Mouse (Mus musculus): Measurements from ENCODE around the gene AC109138.7. TPM values are rescaled to one million over a fixed set of nuclear protein-coding genes. Genes with fewer than 3 reads are reported as not detected.

Gene AC109138.7
- polyA plus RNA-seq, 1 experiment from 2014 or later = not detected

GRCm38 (mm10) chr19:4201291-4201909, 12.8 kb upstream of the AC109138.7 start, which contains the start of gene Rad9a:
TSS of gene Rad9a (minus strand) at chr19:4201662.
- ATAC-seq (ENCODE audit: insufficient read depth, low FRiP score) = peak; percentile 85
- H3K4me1 ChIP-seq (ENCODE audit: control insufficient read depth, insufficient read depth, low read length) = peaks cover 22% of the 10 kb centered on the region
- H3K4me3 ChIP-seq (replicated peaks; ENCODE audit: low read length) = peak within 1 kb of the TSS; percentile 81
- H3K9ac ChIP-seq (ENCODE audit: low read length) = peak within 1 kb of the TSS; percentile 88
- peak within 1 kb of the TSS; percentile 100 for H3K4me2 ChIP-seq (ENCODE audit: low read depth, low read length)
- H3K27ac ChIP-seq (ENCODE audit: low read length) = peak within 1 kb of the TSS; percentile 73
- no peaks in the 10 kb centered on the region for H3K36me3 ChIP-seq (ENCODE audit: control insufficient read depth, insufficient read depth, low read length)
- no peaks in the 10 kb centered on the region for H3K27me3 ChIP-seq (ENCODE audit: control insufficient read depth, insufficient read depth, low read length)
- H3K9me3 ChIP-seq (replicated peaks; ENCODE audit: control insufficient read depth, low read length) = no peaks in the 10 kb centered on the region
- under 1% methylated on average over 34 of the region's 34 CpGs for WGBS

DNA sequence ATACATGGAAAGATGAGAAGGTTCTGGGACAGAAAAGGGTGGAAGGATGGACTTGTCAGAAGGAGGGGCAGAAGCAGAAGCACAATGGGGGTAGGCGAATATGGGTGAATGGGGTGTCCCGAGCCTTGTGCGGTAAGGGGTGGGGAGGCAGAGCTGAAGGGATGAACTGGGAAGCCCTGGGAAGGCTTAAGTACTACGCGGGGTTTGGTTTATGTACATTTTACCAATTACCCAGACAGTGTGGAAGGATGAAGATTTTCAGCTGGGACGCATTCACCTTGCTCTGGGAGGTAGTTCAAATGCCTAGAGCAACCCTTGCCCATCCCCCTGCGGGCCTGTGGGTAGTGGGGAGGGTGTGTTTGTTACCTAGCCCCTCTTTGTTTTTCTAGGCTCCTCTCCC, 12.0 kb upstream of the AC109138.7 start:
- no peaks in the 10 kb centered on the region for H3K9me3 ChIP-seq (replicated peaks; ENCODE audit: control insufficient read depth, low read length)
- peaks cover 22% of the 10 kb centered on the region for H3K4me1 ChIP-seq (ENCODE audit: control insufficient read depth, insufficient read depth, low read length)
- H3K4me2 ChIP-seq (ENCODE audit: low read depth, low read length) = peak overlapping the region; percentile 100
- 28% methylated on average over 7 of the region's 7 CpGs for WGBS
- ATAC-seq (ENCODE audit: insufficient read depth, low FRiP score) = no peak
- no peaks in the 10 kb centered on the region for H3K36me3 ChIP-seq (ENCODE audit: control insufficient read depth, insufficient read depth, low read length)
- 0 out of 2 replicates have a peak overlapping the region, but pooled peaks have one; percentile 59 for H3K27ac ChIP-seq (ENCODE audit: low read length)
- no peaks in the 10 kb centered on the region for H3K27me3 ChIP-seq (ENCODE audit: control insufficient read depth, insufficient read depth, low read length)
- H3K4me3 ChIP-seq (replicated peaks; ENCODE audit: low read length) = peak overlapping the region; percentile 81
- peak overlapping the region; percentile 88 for H3K9ac ChIP-seq (ENCODE audit: low read length)

DNA sequence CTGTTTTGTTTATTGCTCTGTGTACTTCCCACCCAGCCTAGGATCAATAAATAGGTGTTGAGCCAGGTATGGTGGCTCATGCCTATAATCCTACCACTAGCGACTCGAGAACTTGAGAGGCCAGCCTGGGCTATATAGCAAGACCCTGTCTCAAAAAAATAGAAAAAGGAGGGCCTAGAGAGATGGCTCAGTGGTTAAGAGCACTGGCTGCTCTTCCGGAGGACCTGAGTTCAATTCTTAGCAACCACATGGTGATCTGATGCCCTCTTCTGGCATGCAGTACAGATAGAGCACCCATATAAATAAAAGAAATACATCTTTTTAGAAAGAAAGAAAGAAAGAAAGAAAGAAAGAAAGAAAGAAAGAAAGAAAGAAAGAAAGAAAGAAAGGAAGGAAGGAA, 11.0 kb upstream of the AC109138.7 start:
- Histone ChIP-seq H3K4me1 (ENCODE audit: control insufficient read depth, insufficient read depth, low read length) (peaks cover 22% of the 10 kb centered on the region), H3K9ac (ENCODE audit: low read length) (no peak overlapping the region), H3K4me2 (ENCODE audit: low read depth, low read length) (no peak overlapping the region), H3K4me3 (replicated peaks; ENCODE audit: low read length) (no peak overlapping the region), H3K9me3 (replicated peaks; ENCODE audit: control insufficient read depth, low read length) (no peaks in the 10 kb centered on the region), H3K27me3 (ENCODE audit: control insufficient read depth, insufficient read depth, low read length) (no peaks in the 10 kb centered on the region), H3K36me3 (ENCODE audit: control insufficient read depth, insufficient read depth, low read length) (no peaks in the 10 kb centered on the region), H3K27ac (ENCODE audit: low read length) (no peak overlapping the region)
- WGBS = 60% methylated on average over 3 of the region's 3 CpGs
- no peak for ATAC-seq (ENCODE audit: insufficient read depth, low FRiP score)

DNA sequence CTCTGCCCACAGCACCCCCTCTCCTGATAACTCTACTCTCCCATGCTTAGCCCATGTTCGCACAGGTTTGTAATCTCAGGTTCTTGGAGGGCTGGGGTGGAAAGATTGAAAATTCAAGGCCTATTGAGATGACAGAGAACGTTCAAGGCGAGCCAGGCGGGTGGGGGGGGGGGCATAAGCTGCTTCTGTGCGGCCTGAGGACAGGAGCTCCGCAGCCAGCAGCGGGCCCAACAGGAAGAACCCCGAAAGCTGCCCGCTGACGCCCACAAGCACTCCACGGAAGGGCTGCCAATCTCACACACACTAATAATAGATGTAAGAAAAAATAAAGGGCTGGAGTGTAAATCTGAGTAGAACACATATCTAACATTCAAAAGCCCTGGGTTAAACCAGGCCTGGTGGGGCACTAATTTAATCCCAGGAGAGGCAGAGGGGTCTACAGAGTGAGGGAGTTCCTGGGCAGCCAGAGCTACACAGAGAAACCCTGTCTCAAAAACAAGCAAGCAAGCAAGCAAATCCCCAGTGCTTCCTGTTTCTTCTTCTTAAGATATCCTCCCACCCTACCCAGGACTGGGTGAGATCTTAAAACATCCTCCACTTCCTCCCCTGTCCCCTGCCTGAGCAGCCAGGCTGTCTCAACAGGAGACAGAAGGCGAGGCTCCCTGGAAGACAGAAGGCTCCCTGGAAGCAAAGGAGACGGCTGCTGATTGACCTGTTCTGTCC, 10.4 kb upstream of the AC109138.7 start:
- H3K4me1 ChIP-seq (ENCODE audit: control insufficient read depth, insufficient read depth, low read length) = peaks cover 22% of the 10 kb centered on the region
- no peak overlapping the region for H3K4me2 ChIP-seq (ENCODE audit: low read depth, low read length)
- H3K4me3 ChIP-seq (replicated peaks; ENCODE audit: low read length) = no peak overlapping the region
- no peak overlapping the region for H3K27ac ChIP-seq (ENCODE audit: low read length)
- no peak for ATAC-seq (ENCODE audit: insufficient read depth, low FRiP score)
- no peaks in the 10 kb centered on the region for H3K27me3 ChIP-seq (ENCODE audit: control insufficient read depth, insufficient read depth, low read length)
- H3K9ac ChIP-seq (ENCODE audit: low read length) = peak overlapping the region; percentile 32; the same call in 1 of the 2 replicates
- no peaks in the 10 kb centered on the region for H3K36me3 ChIP-seq (ENCODE audit: control insufficient read depth, insufficient read depth, low read length)
- 56% methylated on average over 13 of the region's 13 CpGs for WGBS
- no peaks in the 10 kb centered on the region for H3K9me3 ChIP-seq (replicated peaks; ENCODE audit: control insufficient read depth, low read length)

DNA sequence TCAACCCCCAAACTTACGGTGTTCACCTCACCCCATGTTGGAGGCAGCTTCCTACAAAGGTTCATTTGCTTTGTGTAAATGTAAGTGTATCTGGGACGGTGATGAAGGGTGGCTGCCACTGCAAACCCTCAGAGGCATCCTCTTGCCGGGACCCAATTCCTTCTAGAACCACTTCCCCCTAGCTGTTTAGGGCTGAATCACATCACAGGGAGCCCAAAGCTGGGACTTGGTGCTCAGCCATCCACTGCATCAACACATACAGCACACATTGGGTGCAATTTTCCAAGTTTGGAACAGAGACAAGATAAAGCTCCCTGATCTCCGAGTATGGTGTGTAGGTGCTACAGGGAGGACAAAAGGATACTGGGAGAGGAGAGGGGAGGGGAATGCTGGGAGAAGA, 9.3 kb upstream of the AC109138.7 start:
- WGBS = 62% methylated on average over 4 of the region's 4 CpGs
- peaks cover 22% of the 10 kb centered on the region for H3K4me1 ChIP-seq (ENCODE audit: control insufficient read depth, insufficient read depth, low read length)
- no peak overlapping the region for H3K4me3 ChIP-seq (replicated peaks; ENCODE audit: low read length)
- ATAC-seq (ENCODE audit: insufficient read depth, low FRiP score) = no peak
- H3K4me2 ChIP-seq (ENCODE audit: low read depth, low read length) = no peak overlapping the region
- H3K9ac ChIP-seq (ENCODE audit: low read length) = no peak overlapping the region; the same call in 1 of the 2 replicates
- H3K36me3 ChIP-seq (ENCODE audit: control insufficient read depth, insufficient read depth, low read length) = no peaks in the 10 kb centered on the region
- no peak overlapping the region for H3K27ac ChIP-seq (ENCODE audit: low read length)
- H3K27me3 ChIP-seq (ENCODE audit: control insufficient read depth, insufficient read depth, low read length) = no peaks in the 10 kb centered on the region
- H3K9me3 ChIP-seq (replicated peaks; ENCODE audit: control insufficient read depth, low read length) = no peaks in the 10 kb centered on the region

DNA sequence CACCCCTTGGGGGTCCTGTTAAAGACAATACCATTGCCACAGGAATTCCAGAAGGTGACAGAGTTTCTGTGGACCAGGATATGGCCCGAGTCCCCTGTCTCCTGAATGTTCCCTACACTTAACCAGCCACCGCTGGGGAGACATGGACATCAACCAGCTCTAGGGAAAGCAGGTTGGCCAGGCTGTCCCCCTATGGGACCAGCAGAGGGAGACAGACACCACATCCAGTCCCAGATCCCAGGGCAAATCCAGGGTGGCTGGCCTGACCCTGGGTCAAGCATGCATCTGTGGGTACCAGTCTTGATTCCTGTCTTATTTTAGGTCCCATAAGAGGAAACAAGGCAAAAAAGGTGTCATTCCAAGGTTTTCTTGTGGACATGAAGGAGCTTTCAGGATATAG, 7.2 kb upstream of the AC109138.7 start:
- Histone ChIP-seq H3K27ac (ENCODE audit: low read length) (no peak overlapping the region), H3K36me3 (ENCODE audit: control insufficient read depth, insufficient read depth, low read length) (no peaks in the 10 kb centered on the region), H3K9me3 (replicated peaks; ENCODE audit: control insufficient read depth, low read length) (no peaks in the 10 kb centered on the region), H3K4me2 (ENCODE audit: low read depth, low read length) (no peak overlapping the region), H3K4me1 (ENCODE audit: control insufficient read depth, insufficient read depth, low read length) (peaks cover 12% of the 10 kb centered on the region), H3K9ac (ENCODE audit: low read length) (no peak overlapping the region), H3K4me3 (replicated peaks; ENCODE audit: low read length) (no peak overlapping the region), H3K27me3 (ENCODE audit: control insufficient read depth, insufficient read depth, low read length) (no peaks in the 10 kb centered on the region)
- WGBS = 3% methylated on average over 2 of the region's 2 CpGs
- peak; percentile 60 for ATAC-seq (ENCODE audit: insufficient read depth, low FRiP score)

DNA sequence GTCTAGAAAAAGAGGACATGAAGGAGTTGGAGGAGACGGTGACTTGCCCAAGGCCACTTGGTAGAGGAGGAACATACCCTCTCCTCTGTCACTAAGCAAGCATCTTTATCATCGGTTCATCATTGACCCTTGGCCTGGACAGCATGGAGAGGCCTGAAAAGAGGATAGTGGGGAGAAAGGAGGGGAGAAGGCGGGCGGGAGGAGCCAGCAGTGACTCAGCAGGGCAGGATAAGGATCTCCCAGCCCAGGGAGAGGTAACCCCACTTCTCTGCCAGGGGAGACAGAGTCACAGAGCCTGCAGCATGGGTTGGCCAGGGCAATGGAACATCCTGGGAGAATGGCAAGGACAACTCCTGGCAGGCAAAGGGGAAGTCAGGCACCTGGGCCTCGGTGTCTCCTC, 5.6 kb upstream of the AC109138.7 start:
- peaks cover 17% of the 10 kb centered on the region for H3K4me1 ChIP-seq (ENCODE audit: control insufficient read depth, insufficient read depth, low read length)
- WGBS = 73% methylated on average over 5 of the region's 5 CpGs
- H3K4me2 ChIP-seq (ENCODE audit: low read depth, low read length) = no peak overlapping the region
- no peak for ATAC-seq (ENCODE audit: insufficient read depth, low FRiP score)
- no peak overlapping the region for H3K4me3 ChIP-seq (replicated peaks; ENCODE audit: low read length)
- no peak overlapping the region for H3K27ac ChIP-seq (ENCODE audit: low read length)
- no peaks in the 10 kb centered on the region for H3K27me3 ChIP-seq (ENCODE audit: control insufficient read depth, insufficient read depth, low read length)
- 0 out of 2 replicates have a peak overlapping the region, but pooled peaks have one; percentile 7 for H3K9ac ChIP-seq (ENCODE audit: low read length)
- H3K36me3 ChIP-seq (ENCODE audit: control insufficient read depth, insufficient read depth, low read length) = no peaks in the 10 kb centered on the region
- no peaks in the 10 kb centered on the region for H3K9me3 ChIP-seq (replicated peaks; ENCODE audit: control insufficient read depth, low read length)

DNA sequence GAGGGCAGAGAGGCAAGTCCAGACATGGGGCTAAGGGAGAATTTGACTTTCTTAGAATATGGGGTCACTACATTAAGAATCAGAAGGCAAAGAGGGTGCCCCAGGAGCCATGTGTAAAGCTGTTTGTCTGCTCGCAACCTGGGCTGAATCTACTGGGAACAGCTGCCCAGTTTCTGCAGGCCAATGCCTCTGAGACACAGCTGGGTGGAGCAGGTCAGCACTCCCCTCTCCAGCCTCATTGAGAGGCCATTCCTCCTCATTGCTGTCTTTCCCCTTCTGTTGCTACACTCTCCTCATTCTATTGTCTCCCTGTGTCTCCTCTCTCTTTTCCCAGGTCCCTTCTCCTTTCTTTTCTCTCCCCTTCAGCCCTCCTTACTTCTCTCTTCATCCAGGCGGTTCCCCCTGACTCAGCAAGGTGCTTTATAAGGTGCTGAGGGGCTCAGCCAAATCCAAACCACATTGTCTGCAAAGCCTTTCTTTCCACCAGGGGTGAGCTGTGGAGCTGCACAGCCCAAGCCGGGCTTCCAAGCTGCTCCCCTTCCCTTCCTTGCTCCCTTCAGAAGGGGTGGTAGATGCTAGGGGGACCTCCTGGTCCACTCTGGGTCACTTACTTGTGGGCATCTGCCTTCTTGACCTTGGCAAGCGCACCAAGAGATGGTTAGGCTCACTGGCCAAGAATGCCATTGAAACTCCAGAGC, 2.1 kb upstream of the AC109138.7 start:
- no peaks in the 10 kb centered on the region for H3K9me3 ChIP-seq (replicated peaks; ENCODE audit: control insufficient read depth, low read length)
- no peak overlapping the region for H3K4me3 ChIP-seq (replicated peaks; ENCODE audit: low read length)
- H3K4me1 ChIP-seq (ENCODE audit: control insufficient read depth, insufficient read depth, low read length) = peaks cover 43% of the 10 kb centered on the region
- no peaks in the 10 kb centered on the region for H3K27me3 ChIP-seq (ENCODE audit: control insufficient read depth, insufficient read depth, low read length)
- H3K9ac ChIP-seq (ENCODE audit: low read length) = peak overlapping the region; percentile 6
- 52% methylated on average over 4 of the region's 4 CpGs for WGBS
- no peak for ATAC-seq (ENCODE audit: insufficient read depth, low FRiP score)
- no peaks in the 10 kb centered on the region for H3K36me3 ChIP-seq (ENCODE audit: control insufficient read depth, insufficient read depth, low read length)
- H3K27ac ChIP-seq (ENCODE audit: low read length) = no peak overlapping the region
- no peak overlapping the region for H3K4me2 ChIP-seq (ENCODE audit: low read depth, low read length)

- Histone ChIP-seq H3K27me3 (ENCODE audit: control insufficient read depth, insufficient read depth, low read length) (no peaks in the 10 kb centered on the region), H3K4me2 (ENCODE audit: low read depth, low read length) (peak overlapping the region; percentile 92), H3K4me1 (ENCODE audit: control insufficient read depth, insufficient read depth, low read length) (peaks cover 54% of the 10 kb centered on the region), H3K36me3 (ENCODE audit: control insufficient read depth, insufficient read depth, low read length) (no peaks in the 10 kb centered on the region), H3K9ac (ENCODE audit: low read length) (peak overlapping the region; percentile 96), H3K27ac (ENCODE audit: low read length) (peak overlapping the region; percentile 95), H3K9me3 (replicated peaks; ENCODE audit: control insufficient read depth, low read length) (no peaks in the 10 kb centered on the region), H3K4me3 (replicated peaks; ENCODE audit: low read length) (peak overlapping the region; percentile 80)
- no peak for ATAC-seq (ENCODE audit: insufficient read depth, low FRiP score)
- WGBS = 13% methylated on average over 9 of the region's 9 CpGs
These were observed 608 bp upstream of the AC109138.7 start for GRCm38 (mm10) chr19:4213524-4213974.

All from stomach, embryonic 16.5 days (tissue).